Mouse (Mus musculus) cortical plate, adult 2 months (tissue): ENCODE measurements at regions not wholly inside any gene's neighbourhood (a gene's known extent, or its start where the extent isn't known, plus 50 kb on each side); places are given as distances from the start of the nearest gene placed in this dataset.
"Not testable (repeated sequence)": the region's sequence is repeated elsewhere in the genome, so short reads cannot be mapped to it uniquely, and the experiment has no call there.

Source experiments
- H3K27ac ChIP-seq: fragments of 200-500 bp; 2 replicates; pipeline ENCODE4 v1.5.1; 2012; ENCODE audit warnings: low read length, control low read depth, inconsistent platforms; ENCODE audit not compliant: insufficient read depth
- H3K4me1 ChIP-seq: fragments of 200-500 bp; 2 replicates; pipeline ENCODE4 v1.6.1; 2011; ENCODE audit warnings: low read length; ENCODE audit not compliant: control insufficient read depth, insufficient read depth
- H3K4me3 ChIP-seq: fragments of 200-500 bp; 2 replicates; pipeline ENCODE4 v1.5.1; 2011; ENCODE audit warnings: mild to moderate bottlenecking, low read length, control low read depth; ENCODE audit not compliant: insufficient read depth
- CTCF ChIP-seq: fragments of 200-500 bp; IDR thresholded peaks from 2 replicates; pipeline ENCODE4 v1.5.1; 2011; ENCODE audit warnings: mild to moderate bottlenecking, control low read depth, low read length; ENCODE audit not compliant: insufficient read depth; ENCODE audit errors: extremely low read depth
- POLR2A ChIP-seq: fragments of 200-500 bp; IDR thresholded peaks from 2 replicates; pipeline ENCODE4 v1.6.1; 2011; ENCODE audit warnings: mild to moderate bottlenecking, low read length, control low read depth; ENCODE audit not compliant: insufficient read depth; ENCODE audit errors: extremely low read depth

DNA sequence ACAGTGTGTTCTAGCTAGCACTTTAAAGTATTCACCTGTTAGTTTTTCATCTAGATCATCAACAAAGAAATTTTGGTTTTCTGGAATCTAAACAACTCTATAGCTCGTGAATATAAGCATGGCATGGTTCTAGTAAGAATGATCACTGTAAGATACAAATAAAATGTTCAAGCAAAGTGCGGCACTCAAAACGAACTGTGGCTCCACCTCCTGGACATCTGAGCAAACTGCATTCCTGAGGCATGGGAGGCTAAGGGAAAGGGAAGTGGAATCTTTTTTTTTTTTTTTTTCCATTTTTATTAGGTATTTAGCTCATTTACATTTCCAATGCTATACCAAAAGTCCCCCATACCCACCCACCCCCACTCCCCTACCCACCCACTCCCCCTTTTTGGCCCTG lies 276.9 kb upstream of the Tacstd2 start:
- peak; percentile 69 for TF ChIP-seq CTCF
- H3K4me1 ChIP-seq, H3K4me3 ChIP-seq, H3K27ac ChIP-seq: not testable (repeated sequence)

DNA sequence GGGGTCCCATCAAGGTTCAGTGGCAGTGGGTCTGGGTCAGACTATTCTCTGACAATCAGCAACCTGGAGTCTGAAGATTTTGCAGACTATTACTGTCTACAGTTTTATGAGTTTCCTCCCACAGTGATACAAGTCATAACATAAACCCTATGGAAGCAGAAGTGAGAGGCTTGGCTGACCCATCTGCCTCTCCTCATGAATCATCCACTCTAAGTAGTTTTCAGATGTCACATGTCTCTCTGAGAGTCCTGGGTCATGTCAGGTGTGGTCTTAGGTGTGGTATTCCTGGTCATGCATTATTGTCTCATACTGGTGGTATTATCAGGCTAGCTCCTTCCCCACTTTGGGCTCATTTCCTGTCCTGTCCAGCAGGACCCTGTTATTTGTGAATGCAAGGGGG lies 255.8 kb upstream of the Tacstd2 start:
- Histone ChIP-seq H3K4me1 (no peaks in the 10 kb centered on the region), H3K4me3 (no peak overlapping the region), H3K27ac (no peak overlapping the region)
- no peak for TF ChIP-seq POLR2A
- TF ChIP-seq CTCF, result no peak

DNA sequence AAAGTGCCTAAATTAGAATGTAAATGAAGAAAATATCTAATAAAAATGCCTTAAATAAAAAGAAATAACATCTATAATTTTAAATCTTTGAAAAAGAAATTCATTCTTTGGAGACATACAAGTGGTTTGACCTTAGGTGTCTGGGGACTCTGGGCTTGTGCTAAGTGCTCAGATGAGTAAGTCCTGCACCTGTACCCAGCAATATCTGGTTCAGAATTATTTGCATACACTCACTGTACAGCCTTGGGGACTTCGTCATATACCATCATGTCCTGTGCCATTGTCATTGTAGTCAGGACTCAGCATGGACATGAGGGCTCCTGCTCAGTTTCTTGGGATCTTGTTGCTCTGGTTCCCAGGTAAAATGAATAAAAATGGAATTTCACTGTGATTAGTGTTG lies 255.1 kb upstream of the Tacstd2 start:
- Histone ChIP-seq H3K4me3 (no peak overlapping the region), H3K27ac (no peak overlapping the region), H3K4me1 (no peaks in the 10 kb centered on the region)
- TF ChIP-seq POLR2A (no peak), CTCF (no peak)

DNA sequence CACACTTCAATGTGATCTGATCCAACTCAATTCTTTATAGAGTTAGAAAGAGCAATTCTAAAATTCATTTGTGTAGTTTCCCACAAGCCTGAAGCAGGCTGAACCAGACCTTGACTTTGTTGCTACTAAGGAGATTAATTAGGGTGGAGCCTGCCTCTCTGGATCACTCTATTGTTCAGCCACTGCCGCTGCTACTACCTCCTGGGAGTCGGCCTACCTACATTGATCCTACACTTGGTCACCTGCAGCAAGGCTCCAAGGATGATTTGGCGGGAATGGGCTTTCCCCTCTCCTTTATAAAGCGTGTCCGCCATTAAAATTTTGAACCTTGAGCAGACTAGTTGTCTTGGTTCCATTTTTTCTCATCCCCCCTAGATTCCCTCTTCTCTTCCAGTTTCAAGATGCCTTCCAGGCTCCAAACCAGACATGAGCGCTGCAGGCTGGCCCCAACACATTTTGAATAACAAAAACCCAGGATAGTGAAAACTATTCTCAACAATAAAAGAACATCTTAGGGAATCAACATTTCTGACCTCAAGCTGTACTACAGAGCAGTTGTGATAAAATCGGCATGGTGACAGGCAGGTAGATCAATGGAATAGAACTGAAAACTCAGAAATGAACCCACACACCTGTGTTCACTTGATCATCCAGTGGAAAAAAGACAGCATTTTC lies 251.6 kb upstream of the Tacstd2 start:
- Histone ChIP-seq H3K4me1 (no peaks in the 10 kb centered on the region), H3K27ac (no peak overlapping the region), H3K4me3 (no peak overlapping the region)
- TF ChIP-seq CTCF (no peak), POLR2A (no peak)

DNA sequence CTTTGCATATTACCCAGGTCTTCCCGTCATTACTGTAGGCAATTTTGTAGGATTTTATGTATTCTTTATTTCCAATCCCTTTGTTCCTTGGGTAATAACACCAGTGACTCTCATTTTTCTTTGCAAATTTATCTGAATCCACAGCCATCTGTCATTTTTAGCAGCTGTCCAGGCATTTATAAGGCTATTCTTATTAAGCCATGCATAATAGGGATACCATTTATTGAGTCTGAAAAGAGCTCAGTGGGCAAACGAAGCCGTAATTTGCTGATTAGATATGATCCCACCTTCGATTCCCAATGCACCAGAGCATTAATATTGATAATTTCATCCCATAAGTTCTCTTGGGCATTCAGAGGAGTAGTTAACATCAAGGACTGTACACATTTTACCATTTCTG lies 243.3 kb upstream of the Tacstd2 start:
- no peak for TF ChIP-seq POLR2A
- no peak for TF ChIP-seq CTCF
- Histone ChIP-seq H3K4me1 (no peaks in the 10 kb centered on the region), H3K4me3 (no peak overlapping the region), H3K27ac (no peak overlapping the region)

DNA sequence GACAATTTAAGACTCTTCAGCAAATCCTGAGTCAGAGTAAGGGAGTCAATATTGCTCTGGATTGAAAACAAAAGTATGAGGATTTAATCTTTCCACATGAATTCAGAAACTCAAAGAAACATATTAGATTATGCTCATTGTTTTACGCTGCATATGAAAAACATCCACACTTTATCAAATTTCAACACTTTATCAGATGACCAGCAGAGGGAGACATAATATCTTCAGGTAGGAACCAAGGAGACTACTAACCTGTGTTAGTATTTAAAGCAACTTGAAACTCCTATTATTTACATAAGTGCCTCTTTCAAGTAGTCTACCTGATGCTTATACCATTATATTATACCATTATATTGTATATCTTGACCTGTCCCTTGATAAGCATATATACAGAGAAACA lies 218.5 kb upstream of the Tacstd2 start:
- not testable (repeated sequence) for H3K27ac ChIP-seq, H3K4me3 ChIP-seq, H3K4me1 ChIP-seq

DNA sequence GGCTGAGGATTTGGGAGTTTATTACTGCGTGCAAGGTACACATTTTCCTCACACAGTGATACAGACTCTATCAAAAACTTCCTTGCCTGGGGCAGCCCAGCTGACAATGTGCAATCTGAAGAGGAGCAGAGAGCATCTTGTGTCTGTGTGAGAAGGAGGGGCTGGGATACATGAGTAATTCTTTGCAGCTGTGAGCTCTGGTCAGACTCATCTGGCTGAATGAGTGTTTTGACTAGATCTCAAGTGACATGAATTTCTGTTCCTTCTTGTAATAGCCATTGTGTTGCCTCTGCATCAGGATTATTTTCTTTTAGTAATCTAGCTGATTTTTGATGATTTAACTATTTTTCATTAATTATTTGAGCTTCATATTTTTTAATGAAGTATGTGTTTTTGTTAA lies 190.0 kb upstream of the Tacstd2 start:
- no peaks in the 10 kb centered on the region for H3K4me1 ChIP-seq
- H3K27ac ChIP-seq, result no peak overlapping the region
- no peak for TF ChIP-seq POLR2A
- no peak for TF ChIP-seq CTCF
- H3K4me3 ChIP-seq, result no peak overlapping the region

DNA sequence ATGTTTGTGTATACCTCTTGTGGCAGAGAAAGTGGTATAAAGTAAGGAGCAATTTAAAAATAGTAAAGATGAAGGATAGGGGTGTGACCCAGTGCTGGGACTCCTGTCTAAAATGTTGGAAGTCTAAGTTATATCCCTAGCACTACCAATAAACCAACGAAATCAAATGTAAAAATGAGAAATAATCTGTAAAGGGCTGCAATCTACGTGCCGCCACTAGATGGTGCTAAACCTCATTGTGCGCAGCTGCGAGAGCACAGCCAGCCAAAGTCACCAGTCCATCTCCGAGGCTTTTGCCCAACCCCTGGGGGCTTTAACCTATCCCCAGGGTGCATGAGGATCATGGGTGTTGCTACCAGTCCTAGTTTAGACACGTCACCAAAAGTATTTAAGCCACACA lies 163.4 kb upstream of the Tacstd2 start:
- H3K27ac ChIP-seq, H3K4me3 ChIP-seq, H3K4me1 ChIP-seq: not testable (repeated sequence)

DNA sequence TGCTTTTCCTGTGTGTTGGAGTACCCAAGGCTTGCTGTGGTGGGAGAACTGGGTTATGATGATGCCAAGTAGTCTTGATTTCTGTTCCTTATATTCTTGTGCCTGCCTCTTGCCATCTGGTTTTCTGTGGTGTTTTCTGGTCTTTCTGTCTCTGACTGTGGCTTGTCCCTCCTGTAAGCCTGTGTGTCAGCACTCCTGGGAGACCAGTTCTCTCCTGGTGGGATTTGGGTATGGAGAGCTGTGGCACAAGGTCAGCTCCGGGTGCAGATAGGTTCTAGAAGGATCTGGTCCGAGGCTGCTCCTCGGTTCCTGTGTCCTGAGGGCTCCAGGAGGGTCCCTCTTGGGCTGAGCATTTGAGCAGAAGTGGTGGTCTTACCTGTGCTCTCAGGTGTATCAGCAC lies 155.4 kb upstream of the Tacstd2 start:
- H3K4me1 ChIP-seq, H3K4me3 ChIP-seq, H3K27ac ChIP-seq: not testable (repeated sequence)

DNA sequence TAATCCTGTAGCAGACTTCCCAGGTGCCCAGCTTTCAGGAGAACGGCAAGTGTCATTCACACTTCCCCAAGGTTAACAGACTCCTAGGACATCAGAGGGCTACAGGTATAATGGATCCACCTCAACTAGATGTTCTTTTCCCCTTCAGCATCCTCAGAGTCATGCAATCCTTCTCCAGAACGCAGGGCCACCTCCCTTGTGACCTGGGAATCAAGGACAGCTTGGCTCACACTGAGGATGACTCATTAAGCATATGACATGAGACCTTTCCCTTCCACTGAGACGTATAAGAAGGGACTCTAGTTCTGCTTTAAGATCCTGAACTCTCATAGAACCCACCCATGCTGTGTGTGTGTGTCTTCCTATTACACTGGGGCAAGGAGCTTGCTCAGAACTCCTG lies 147.5 kb upstream of the Tacstd2 start:
- not testable (repeated sequence) for H3K4me1 ChIP-seq

DNA sequence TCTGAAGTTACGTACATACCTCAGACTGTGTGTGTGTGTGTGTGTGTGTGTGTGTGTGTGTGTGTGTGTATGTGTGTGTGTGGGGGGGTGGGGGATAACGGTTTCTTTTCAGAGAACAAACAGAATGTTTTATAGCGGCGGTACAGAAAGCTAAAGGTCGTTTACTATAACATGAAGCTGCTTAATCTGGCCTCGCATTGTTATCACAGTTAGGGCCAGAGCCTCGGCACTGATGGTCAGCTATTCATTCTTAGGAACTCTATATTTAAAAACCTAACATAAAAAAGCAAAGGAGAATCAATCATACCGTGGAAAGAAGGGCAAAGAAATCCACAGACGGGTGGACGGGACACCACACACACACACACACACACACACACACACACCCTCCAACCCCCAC lies 146.0 kb upstream of the Tacstd2 start:
- H3K27ac ChIP-seq, H3K4me3 ChIP-seq, H3K4me1 ChIP-seq: not testable (repeated sequence)

More for the DNA sequence above, 147.5 kb upstream of the Tacstd2 start:
- H3K27ac ChIP-seq, H3K4me3 ChIP-seq: not testable (repeated sequence)

DNA sequence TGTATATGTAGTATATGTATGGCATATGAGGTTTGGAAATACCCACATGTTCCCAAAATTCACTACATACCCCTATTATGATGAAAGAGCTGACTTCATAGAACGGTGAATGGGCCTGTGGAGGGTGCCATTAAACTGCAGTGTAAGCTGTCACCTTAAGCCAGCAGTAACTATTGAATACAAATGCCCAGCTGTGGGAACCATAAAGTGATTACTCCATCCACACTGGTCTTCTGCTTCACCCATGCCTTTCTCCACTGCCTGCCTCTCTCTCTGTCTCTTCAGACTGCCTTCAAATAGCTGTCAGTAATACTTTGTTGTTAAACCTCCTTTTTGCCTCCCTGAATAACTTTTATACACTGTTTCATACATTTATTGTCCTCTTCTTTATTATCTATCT lies 143.5 kb upstream of the Tacstd2 start:
- H3K4me3 ChIP-seq, H3K27ac ChIP-seq, H3K4me1 ChIP-seq: not testable (repeated sequence)

DNA sequence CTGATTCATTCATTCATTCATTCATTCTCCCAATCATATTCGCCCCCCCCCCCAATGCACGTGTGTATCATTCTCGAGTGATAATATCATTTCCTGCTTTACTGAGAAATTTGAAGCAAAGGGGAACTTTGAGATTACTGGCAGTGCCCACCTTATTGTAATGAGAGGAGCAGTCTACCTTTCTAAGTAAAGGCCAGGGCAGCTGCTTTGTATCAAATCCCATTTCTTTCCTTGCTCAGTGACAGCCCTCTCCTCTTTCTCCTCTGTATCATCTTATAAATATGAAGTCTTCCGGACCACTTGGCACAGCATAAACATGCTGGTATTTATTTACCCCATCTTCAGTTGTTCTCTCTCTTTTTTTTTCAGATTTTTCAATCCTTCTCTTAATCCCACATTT lies 139.1 kb upstream of the Tacstd2 start:
- H3K27ac ChIP-seq, H3K4me3 ChIP-seq, H3K4me1 ChIP-seq: not testable (repeated sequence)

DNA sequence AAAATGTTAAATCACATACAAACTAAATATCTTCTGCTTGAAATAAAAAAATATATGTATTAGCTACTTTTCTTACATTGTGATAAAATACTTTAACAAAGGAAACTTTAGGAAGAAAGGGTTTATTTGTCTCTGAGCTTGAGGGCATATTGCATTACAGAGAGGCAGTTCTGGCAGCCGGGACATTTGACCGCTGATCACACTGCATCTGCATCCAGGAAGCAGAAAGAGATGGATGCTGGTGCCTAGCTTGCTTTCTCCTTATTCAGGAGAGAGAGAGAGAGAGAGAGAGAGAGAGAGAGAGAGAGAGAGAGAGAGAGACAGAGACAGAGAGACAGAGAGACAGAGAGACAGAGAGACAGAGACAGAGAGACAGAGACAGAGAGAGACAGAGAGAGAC lies 137.7 kb upstream of the Tacstd2 start:
- not testable (repeated sequence) for H3K27ac ChIP-seq, H3K4me1 ChIP-seq, H3K4me3 ChIP-seq

DNA sequence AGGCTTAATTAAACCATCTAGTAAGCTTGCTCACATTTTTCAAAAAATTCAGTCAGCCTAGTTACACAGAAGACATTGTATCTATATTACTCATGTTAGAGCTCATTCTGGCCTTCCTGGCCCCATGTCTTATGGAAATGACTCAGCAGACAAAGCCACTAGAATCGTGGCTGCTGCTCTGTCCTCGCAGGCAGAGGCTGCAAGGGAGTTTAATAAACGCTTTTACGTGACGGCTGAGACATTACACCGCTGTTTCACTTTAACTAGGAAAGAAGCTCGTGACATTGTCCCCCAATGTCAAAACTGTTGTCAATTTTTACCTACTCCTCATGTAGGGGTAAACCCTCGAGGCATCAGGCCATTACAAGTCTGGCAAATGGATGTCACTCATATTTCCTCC lies 132.5 kb upstream of the Tacstd2 start:
- H3K4me1 ChIP-seq, H3K4me3 ChIP-seq, H3K27ac ChIP-seq: not testable (repeated sequence)
